Mouse (Mus musculus): ENCODE measurements around the gene Ubxn11. TPM values are rescaled to one million over a fixed set of nuclear protein-coding genes. Genes with fewer than 3 reads are reported as not detected.

The Ubxn11 gene
- total RNA-seq, 2 experiments from 2014 or later, result 22.0 to 24.2 TPM

DNA sequence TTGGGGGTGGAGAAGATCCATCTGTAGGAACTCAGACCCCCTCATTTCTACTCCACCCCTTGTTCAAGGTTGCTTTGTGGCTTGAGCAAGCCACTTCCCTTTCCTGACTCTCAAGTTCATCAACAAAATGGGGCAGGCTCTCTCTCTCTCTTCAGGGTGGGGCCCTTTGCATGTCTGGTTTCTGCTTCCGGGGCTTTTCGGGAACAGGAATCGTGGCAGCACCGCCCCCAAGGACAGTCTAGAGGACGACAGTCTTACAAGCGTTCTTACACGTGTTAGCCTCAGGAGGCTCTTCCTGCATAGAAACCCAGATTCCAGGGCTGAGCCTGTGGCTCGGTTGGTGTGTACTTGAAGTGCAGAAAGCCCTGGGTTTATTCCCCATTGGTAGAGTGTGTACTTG, 14.6 kb downstream of the Ubxn11 start:
- DNase-seq (ENCODE audit: low spot score in 2 of 2), result no peak

DNA sequence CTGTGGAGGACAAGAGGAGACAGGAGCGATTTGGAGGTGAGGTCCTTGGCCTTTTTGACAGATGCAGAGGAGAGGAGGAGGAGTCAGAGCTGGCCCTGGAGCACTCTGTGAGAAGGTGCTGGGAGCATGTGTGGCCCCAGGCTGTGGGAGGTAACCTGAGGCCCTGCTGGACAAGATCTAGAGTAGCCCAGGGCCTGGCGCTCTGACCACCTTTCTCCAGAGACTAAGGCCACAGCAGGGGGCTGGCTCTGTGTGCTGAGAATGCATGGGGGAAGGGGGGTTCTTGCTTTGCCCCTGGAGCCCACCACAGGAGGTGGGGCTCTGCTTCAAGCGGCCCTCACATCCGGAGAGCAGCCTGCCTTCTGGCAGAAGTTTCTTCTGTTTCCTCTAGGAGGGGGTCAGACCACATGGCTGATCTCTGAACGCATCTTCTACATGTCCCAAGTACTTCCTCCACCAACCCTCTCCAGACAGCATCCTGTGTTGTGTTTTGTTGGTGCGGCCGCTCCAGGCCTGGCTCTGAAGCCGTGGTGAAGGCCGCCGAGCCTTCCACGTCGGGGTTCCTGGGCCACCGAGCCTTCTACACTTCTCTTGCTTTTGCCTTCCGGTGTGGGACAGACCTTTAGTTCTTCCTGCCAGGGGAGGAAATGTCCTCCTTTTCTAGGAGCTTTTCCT, 15.9 kb downstream of the Ubxn11 start:
- DNase-seq (ENCODE audit: low spot score in 2 of 2), result no peak

DNA sequence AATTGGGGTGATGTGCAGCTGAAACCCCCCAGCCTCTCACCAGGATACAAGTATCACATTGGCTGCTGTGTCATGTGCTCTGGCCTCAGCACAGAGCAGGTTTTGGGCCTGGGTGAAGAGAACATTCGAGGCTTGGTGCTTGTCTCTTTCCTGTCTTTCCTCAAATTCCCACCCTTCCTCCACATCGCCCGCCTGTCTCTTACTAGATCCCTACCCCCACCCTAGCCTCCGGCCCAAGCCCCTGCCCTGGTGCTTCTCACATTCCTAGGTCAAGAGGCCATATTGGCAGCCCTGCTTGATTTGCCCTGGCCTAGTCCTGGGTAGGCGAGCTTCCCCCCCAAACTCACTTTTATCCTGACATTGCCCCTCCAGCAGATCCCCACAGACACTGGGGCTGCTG, 16.7 kb downstream of the Ubxn11 start:
- no peak for DNase-seq (ENCODE audit: low spot score in 2 of 2)

DNA sequence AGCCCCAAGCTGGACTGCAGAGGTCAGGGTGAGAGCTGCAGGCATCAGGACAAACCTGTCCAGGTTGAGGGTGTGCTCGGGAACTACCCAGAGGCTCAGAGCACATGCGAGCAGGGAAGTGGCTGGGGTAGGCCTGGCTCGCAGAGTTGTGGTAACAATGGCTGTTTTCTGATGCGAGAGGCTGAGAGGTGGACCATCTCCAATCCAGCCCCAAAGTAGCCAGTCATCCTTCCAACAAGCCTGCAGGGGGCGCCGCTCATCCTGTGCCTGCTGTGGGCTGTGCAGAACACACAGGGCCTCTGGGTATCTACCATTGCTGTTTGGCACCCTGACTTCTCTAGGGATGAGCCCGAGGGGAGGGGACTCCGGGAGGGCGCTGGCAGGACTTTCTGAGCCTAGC, 17.3 kb downstream of the Ubxn11 start:
- no peak for DNase-seq (ENCODE audit: low spot score in 2 of 2)

DNA sequence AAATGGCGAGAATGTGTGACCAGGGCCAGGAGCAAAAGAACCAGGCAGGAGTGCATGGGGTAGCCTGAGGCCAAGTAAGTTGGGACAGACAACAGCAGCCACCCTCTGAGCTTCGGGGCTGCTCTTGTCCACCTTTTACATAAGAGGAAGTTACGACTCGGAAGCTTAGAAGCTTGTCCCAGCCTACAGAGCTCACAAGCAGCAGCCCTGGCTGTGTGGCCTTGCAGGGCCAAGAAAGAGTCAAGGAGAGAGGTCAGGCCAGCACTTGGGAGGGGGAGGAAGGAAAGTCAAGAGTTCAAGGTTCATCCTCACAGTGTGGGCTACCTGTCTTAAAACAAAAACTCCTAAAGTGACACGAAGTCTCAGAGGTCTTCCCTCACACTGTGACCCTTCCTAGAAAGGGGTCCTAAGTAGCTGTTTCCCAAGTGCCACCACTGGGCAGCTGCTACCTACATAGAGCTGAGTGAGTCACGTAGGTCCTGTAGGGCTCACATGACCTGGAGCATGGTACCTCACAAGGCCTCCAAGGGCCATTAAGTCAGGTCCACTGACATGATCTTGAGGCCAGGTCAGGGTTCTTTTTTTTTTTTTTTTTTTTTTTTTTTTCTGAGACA, 17.9 kb downstream of the Ubxn11 start:
- DNase-seq (ENCODE audit: low spot score in 2 of 2), result no peak

DNA sequence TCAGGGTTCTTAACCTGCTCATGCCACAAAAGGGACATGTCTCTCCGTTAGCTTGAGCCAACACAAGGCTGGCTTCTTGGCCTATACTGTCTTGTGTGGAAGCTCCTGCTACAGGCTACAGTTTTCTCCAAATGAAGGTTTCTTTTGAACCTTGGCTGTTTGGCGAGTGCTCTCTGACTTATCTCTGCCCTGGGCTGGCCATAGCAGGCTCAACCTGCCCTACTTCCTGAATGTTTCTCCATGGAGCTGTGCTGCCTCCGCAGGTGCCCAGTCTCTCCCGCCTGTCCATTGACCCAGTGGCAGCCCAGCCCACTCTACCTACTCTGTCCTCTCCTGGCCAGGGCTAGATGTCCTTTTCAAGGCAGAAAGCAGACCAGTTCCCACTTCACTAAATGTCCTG, 18.5 kb downstream of the Ubxn11 start:
- DNase-seq (ENCODE audit: low spot score in 2 of 2), result no peak

DNA sequence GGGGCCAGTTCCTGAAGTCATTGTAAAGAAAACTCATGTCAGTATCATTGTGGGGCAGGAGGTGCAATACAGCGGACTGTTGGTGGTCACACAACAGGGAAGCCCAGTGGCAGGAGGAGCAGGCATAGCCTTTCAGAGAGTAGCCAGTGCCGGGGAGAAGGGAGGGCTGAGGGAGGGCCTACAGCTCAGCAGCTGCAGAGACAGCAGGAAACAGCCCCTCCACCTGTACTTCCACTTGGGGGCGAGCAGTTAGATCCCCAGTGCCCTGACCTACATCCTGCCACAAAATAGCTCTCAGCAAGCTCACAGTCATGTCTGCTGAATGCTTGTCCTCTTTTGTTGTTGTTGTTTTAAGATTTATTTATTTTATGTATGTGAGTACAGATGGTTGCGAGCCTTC, 19.2 kb downstream of the Ubxn11 start:
- no peak for DNase-seq (ENCODE audit: low spot score in 2 of 2)

DNA sequence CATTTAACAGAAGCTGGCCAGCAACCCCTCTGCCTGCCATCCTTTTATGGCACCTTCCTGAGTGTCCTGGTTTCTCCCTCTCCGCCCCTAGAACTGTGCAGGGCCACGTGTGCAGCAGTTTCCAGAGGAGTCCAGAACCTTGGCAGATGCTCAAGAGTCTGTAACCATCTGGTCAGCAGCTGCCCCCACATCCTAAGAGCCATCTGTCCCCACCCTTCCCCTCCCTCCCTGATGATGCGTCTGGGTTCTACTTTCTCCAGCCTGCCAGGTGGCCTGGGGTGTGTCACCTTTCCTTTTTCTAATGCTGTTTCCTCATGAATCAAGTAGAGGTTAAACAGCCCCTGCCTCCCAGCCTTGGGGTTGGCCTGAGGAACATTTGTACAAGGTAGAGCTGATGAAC, 19.9 kb downstream of the Ubxn11 start:
- no peak for DNase-seq (ENCODE audit: low spot score in 2 of 2)

DNA sequence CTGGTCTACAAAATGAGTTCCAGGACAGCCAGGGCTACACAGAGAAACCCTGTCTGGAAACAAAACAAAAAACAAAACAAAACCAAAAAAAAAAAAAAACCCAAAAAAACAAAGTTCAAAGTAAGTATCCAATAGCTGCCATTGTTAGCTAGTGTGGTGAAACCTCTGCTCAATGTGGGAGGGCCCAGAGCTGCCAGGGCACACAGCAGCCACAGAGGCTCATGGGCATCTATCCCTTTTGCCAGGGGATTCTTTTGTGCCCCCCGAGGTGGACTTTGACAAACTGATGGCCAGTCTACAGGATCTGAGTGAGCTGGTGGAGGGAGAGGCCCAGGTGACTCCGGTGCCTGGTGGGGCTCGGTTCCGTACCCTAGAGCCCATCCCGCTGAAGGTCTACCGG, 20.8 kb downstream of the Ubxn11 start:
- no peak for DNase-seq (ENCODE audit: low spot score in 2 of 2)

DNA sequence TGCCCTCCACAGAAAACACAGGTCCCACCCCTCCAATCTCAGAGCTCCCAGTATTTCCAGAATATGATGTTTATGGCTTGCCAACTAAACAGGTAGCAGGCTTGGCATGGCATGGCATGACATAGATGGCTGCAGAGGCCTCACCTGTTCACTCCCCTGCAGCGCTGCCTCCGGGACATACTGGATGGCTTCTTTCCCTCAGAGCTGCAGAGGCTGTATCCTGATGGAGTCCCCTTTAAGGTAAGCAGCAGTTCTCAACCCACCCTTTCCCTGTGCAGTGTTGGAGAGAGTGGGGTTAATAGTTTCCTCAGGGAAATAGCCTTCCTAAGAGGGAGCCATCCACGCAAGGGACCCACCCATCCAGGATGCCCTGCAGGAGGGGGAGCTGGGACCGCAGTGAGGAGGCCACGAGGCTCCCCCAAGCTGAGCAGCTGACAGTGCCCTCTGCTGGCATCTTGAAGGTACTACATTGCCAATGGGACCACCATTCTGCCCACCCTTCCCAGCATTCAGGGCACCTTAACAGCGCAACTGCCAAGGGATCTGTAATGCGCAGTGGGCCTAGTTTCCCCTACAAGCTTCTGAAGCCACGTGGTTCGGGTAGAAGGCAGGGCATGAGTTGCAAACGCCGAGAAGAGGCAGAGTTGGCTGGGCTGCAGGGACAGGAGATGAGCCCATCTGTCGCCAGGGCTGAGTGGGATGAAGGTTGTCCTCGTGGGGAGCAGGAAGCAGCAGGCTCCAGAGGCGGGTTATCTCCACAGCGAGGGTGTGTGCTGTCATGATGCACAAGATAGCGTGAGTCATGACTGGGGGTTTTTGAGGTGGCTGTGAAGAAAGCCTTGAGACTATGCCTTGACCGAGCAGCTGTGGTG, 21.5 kb downstream of the Ubxn11 start:
- DNase-seq (ENCODE audit: low spot score in 2 of 2), result peak; percentile 76 to 87

DNA sequence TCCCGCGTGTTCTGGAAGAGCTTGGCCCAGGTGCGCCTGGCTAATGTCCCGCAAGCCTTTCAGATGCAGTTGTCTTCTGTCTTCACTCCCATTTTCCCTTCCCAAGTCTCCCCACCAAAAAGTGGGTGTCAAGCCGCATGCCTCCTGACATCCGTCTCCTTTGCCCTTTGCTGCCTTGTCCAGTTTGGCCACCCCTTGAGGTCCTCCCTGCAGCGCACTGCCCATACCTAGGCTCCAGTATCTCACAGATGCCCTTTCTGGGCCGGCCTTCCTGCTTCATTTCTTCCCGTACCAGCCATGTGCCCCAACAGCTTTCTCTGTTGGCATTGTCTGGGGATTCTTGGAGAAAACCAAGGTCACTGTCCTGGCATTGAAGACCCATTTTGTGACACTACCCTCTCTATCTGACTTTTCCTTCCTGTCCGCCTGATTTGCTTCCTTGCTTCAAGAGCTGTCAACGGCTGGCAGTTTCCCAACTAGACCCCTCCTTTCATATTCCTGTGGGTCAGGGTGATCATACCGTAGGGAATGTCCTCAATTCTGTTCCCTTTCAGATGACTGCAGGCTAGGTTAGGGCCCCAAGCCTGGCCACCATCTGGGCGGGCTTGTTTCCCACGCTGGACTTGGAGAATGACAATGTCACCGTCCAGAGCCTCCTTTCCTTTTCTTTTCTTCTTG, 23.2 kb downstream of the Ubxn11 start:
- DNase-seq (ENCODE audit: low spot score in 2 of 2), result no peak

DNA sequence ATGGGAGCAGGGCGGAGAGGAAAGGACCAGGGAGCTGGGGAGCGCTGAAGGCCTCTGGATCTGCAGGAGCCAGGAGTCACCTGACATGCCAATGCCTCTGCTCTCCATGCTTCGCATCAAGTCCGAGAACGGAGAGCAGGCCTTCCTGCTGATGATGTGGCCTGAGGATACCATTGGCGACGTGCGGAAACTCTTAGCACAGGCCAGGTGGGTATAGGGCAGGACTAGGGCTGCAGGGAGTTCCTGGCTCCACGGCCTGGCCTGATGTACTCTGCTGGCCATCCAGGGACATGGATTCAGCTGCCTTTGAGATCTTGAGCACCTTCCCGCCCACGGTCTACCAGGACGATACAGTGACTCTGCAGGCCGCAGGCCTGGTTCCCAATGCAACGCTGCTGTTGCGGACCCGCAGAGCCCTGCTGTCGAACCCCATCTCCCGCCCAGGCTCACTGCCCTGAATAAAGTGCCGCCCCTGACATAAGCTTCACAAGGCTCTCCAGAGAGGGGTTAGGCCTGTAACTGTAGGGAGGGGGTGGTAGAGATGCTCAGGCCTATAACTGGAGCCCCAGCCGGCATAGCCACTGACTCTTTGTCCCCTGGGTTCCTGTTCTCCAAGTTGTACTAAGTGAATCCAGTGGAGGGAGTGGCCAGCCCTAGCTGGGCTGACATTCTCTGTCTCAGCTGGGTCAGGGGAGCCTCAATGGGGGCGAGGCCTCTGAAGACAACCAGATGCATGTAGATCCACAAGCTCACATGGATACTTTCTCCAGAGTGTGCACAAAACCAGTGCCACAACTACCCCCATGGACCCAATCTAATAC, 24.1 kb downstream of the Ubxn11 start:
- no peak for DNase-seq (ENCODE audit: low spot score in 2 of 2)

DNA sequence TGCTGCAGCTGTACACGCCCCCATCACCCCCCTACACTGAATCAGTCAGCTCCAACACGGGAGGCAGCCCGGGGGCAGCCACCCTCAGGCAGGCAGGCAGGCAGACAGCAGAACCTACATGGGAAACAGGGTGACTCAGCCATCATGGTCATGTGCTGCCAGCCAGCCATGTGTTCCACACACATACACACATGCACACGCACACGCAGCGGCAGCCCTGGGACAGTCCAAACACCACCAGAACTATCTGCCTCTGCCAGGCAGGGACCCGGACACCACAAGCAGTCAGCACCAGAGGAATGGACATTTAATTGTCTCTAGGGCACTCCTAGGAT, 24.7 kb downstream of the Ubxn11 start:
- peak; percentile 48 to 61 for DNase-seq (ENCODE audit: low spot score in 2 of 2)

DNA sequence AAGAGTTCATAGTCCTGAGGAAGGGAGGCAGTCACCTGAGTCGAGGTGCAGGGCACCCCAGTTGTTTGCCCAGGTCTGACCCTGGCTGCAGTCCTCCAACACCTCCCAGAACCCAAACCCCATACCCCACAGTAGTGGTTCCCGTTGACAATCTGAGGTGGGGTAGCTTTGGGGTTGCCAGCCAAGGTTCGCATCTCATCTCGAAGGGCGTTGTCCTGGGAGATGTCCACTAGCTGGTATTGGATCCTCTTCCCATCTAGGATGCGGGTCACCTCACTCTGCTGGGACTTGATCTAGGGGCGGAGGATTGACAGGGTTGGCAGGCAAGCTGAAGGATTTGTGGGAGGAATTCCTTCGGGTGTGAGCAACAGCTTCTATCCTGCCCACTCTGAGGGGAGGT, 25.4 kb downstream of the Ubxn11 start:
- no peak for DNase-seq (ENCODE audit: low spot score in 2 of 2)

DNA sequence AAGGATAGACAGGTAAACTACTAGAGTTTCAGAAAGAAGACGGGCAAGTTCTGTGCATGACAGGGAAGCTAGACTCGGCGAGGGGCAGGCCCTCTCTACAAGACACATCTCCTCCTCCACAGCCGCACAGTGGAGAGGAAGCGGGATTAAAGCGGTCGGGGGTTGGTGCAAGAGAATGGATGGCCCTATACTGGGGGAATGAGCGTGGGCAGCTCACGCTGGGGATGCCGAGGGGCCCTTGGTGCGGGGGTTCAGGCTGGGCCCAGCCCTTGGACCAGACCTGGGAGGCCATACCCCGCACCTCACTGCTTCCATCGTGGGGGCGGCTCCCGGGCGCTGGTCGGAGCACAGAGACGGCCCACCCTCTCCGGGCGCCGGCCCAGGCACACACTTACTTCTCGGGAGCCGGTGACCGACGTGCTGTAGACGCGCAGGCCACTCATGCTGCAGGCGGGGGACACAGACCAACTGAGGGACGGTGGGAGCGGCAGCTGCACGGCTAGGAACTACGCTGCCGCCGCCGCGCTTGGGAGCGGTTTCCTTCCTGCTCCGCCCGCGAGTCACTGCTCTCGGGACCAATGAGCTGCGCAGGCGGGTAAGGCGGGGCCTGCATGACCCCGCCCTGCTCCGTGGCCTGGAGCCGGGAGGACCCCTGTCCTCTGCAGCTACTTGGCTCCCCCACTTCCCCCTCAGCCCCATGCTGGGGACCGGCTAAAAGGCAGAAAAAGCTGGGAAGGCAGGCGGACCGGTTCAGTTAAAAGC, 26.0 kb downstream of the Ubxn11 start, which contains the start of gene Sh3bgrl3:
TSS of gene Sh3bgrl3 (minus strand) at position 569 of the 762 bp plus-strand sequence.
- DNase-seq (ENCODE audit: low spot score in 2 of 2), result peak; percentile 82 to 87

DNA sequence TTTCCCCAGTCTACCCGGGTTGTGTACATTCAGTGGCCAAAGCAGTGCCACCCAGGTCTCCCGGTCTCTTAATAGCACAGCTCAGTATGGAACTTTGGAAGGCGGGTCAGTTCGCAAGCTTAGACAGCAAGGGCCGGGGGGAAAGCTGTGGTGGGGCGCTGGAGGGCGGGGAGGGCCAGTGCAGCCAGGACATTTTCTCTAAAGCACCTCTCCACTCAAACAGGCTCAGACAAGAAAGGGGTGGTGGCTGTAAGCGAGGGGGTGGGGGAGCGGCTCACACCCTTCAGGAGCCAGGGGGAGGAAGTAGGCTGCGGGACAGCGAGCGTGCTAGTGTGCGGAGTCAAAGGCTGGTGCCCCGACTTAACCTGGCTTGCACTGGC, 26.6 kb downstream of the Ubxn11 start:
- no peak for DNase-seq (ENCODE audit: low spot score in 2 of 2)

DNA sequence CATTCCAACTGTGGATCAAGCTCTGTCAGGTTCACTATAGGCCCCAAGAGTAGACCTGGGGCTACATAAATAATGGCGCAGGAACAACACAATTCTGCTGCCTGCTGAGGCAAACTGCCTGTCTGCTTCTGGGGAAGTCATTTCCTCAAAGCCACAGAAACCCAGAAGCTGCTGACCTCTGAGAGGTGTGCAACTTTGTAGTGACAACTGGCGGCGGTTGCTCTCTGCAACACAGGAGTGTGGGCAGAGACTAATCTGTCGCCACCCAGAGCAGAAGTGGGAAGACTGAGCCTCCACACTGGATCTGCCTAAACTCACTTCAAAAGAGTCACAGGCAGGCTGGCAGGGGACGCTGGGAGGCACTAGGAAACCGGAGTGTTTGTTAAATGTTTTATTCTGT, 27.1 kb downstream of the Ubxn11 start:
- DNase-seq (ENCODE audit: low spot score in 2 of 2), result no peak

DNA sequence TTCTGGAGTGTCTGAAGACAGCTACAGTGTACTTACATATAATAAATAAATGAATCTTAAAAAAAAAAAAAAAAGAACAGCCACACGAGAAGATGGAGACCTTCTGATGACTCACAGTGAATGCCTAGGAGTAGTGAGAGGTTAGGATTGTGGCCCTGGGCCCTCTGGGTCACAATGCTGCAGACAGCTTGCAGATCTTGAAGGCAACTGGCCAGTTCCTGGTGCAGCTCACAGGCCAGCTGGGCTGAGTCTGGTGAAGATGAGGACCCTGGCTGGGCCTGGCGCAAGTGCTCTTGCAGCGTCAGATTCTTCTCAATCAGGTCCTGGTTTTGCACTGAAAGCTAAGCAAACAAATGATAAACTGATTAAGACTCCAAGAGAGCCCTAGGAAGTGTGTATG, 29.7 kb downstream of the Ubxn11 start:
- DNase-seq (ENCODE audit: low spot score in 2 of 2), result no peak

DNA sequence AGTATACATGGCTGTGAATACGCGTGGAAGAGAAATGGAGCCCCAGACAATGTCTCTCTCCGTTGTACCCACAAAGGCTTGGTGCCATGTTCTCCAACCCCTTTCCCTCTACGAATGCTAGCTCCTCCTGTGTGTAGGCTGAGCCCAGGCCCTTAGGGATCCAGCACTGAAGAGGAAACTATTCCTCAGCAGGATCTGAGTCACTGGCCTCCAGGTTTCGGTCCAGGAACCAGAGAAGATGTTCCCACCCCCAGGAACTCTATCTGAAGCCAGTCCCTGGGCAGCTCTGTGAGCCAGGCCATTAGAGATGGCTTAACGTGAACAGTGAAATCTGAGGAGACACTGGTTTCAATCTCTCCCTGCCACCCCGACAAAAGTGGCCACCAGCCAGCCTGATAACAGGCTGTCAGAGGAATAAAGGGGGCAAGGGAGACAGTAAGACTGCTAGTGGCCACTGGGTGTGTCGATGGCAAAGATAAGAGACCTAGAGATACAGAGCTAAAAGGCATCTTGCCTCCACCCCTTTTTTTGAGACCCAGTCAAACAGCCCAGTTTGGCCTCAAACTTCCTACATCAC, 30.2 kb downstream of the Ubxn11 start:
- DNase-seq (ENCODE audit: low spot score in 2 of 2), result no peak

All from layer of hippocampus, postnatal 14 days (tissue).